Mouse (Mus musculus): ENCODE measurements at regions not wholly inside any gene's neighbourhood (a gene's known extent, or its start where the extent isn't known, plus 50 kb on each side); places are given as distances from the start of the nearest gene placed in this dataset.

- WGBS, result 57% methylated on average over 3 of the region's 3 CpGs
Observed at GRCm38 (mm10) chr6:101949681-101950080, 572.0 kb upstream of the Pdzrn3 start.

GRCm38 (mm10) chr6:101948950-101949349 is 571.3 kb upstream of the Pdzrn3 start:
- no peak overlapping the region for H3K9ac ChIP-seq (ENCODE audit: low read depth, low read length)
- no peak overlapping the region for H3K27ac ChIP-seq (ENCODE audit: low read depth, low read length)
- no peak for ATAC-seq
- no peak overlapping the region for H3K4me2 ChIP-seq (replicated peaks; ENCODE audit: low read depth)
- no peak for TF ChIP-seq CTCF (IDR thresholded peaks at IDR 0.05; ENCODE audit: low read depth)
- H3K4me1 ChIP-seq (replicated peaks; ENCODE audit: control insufficient read depth, insufficient read depth, low read length), result no peaks in the 10 kb centered on the region
- no peaks in the 10 kb centered on the region for H3K9me3 ChIP-seq (ENCODE audit: control insufficient read depth)
- H3K4me3 ChIP-seq (ENCODE audit: low read depth, low read length), result no peak overlapping the region
- H3K36me3 ChIP-seq (ENCODE audit: control insufficient read depth, insufficient read depth), result no peaks in the 10 kb centered on the region
- no peaks in the 10 kb centered on the region for H3K27me3 ChIP-seq (replicated peaks; ENCODE audit: control insufficient read depth, insufficient read depth, low read length)
- WGBS, result 82% methylated on average over 2 of the region's 2 CpGs

More at GRCm38 (mm10) chr6:101949681-101950080, 572.0 kb upstream of the Pdzrn3 start:
- no peak for TF ChIP-seq CTCF (IDR thresholded peaks at IDR 0.05; ENCODE audit: low read depth)
- no peak overlapping the region for H3K27ac ChIP-seq (ENCODE audit: low read depth, low read length)
- H3K4me2 ChIP-seq (replicated peaks; ENCODE audit: low read depth), result no peak overlapping the region
- no peaks in the 10 kb centered on the region for H3K4me1 ChIP-seq (replicated peaks; ENCODE audit: control insufficient read depth, insufficient read depth, low read length)
- no peaks in the 10 kb centered on the region for H3K27me3 ChIP-seq (replicated peaks; ENCODE audit: control insufficient read depth, insufficient read depth, low read length)
- ATAC-seq, result no peak
- no peak overlapping the region for H3K4me3 ChIP-seq (ENCODE audit: low read depth, low read length)
- no peak overlapping the region for H3K9ac ChIP-seq (ENCODE audit: low read depth, low read length)
- H3K36me3 ChIP-seq (ENCODE audit: control insufficient read depth, insufficient read depth), result no peaks in the 10 kb centered on the region
- no peaks in the 10 kb centered on the region for H3K9me3 ChIP-seq (ENCODE audit: control insufficient read depth)

GRCm38 (mm10) chr6:101940266-101940866 is 562.7 kb upstream of the Pdzrn3 start:
- ATAC-seq, result no peak
- Histone ChIP-seq H3K9me3 (ENCODE audit: control insufficient read depth) (no peaks in the 10 kb centered on the region), H3K9ac (ENCODE audit: low read depth, low read length) (no peak overlapping the region), H3K27me3 (replicated peaks; ENCODE audit: control insufficient read depth, insufficient read depth, low read length) (no peaks in the 10 kb centered on the region), H3K27ac (ENCODE audit: low read depth, low read length) (no peak overlapping the region), H3K4me1 (replicated peaks; ENCODE audit: control insufficient read depth, insufficient read depth, low read length) (no peaks in the 10 kb centered on the region), H3K4me3 (ENCODE audit: low read depth, low read length) (no peak overlapping the region), H3K4me2 (replicated peaks; ENCODE audit: low read depth) (no peak overlapping the region), H3K36me3 (ENCODE audit: control insufficient read depth, insufficient read depth) (no peaks in the 10 kb centered on the region)
- no peak for TF ChIP-seq CTCF (IDR thresholded peaks at IDR 0.05; ENCODE audit: low read depth)
- 65% methylated on average over 3 of the region's 3 CpGs for WGBS

GRCm38 (mm10) chr6:101938393-101938985 is 560.8 kb upstream of the Pdzrn3 start:
- WGBS, result 80% methylated on average over 4 of the region's 4 CpGs
- no peak for TF ChIP-seq CTCF (IDR thresholded peaks at IDR 0.05; ENCODE audit: low read depth)
- H3K36me3 ChIP-seq (ENCODE audit: control insufficient read depth, insufficient read depth), result no peaks in the 10 kb centered on the region
- H3K9me3 ChIP-seq (ENCODE audit: control insufficient read depth), result no peaks in the 10 kb centered on the region
- no peak overlapping the region for H3K4me3 ChIP-seq (ENCODE audit: low read depth, low read length)
- H3K9ac ChIP-seq (ENCODE audit: low read depth, low read length), result no peak overlapping the region
- H3K4me2 ChIP-seq (replicated peaks; ENCODE audit: low read depth), result no peak overlapping the region
- no peaks in the 10 kb centered on the region for H3K4me1 ChIP-seq (replicated peaks; ENCODE audit: control insufficient read depth, insufficient read depth, low read length)
- no peaks in the 10 kb centered on the region for H3K27me3 ChIP-seq (replicated peaks; ENCODE audit: control insufficient read depth, insufficient read depth, low read length)
- ATAC-seq, result no peak
- H3K27ac ChIP-seq (ENCODE audit: low read depth, low read length), result no peak overlapping the region

- no peaks in the 10 kb centered on the region for H3K27me3 ChIP-seq (replicated peaks; ENCODE audit: control insufficient read depth, insufficient read depth, low read length)
- H3K9me3 ChIP-seq (ENCODE audit: control insufficient read depth), result no peaks in the 10 kb centered on the region
- WGBS, result 82% methylated on average over 12 of the region's 12 CpGs
- no peak overlapping the region for H3K4me3 ChIP-seq (ENCODE audit: low read depth, low read length)
- no peak overlapping the region for H3K4me2 ChIP-seq (replicated peaks; ENCODE audit: low read depth)
- no peaks in the 10 kb centered on the region for H3K4me1 ChIP-seq (replicated peaks; ENCODE audit: control insufficient read depth, insufficient read depth, low read length)
- no peaks in the 10 kb centered on the region for H3K36me3 ChIP-seq (ENCODE audit: control insufficient read depth, insufficient read depth)
- H3K27ac ChIP-seq (ENCODE audit: low read depth, low read length), result no peak overlapping the region
- no peak for ATAC-seq
- no peak for TF ChIP-seq CTCF (IDR thresholded peaks at IDR 0.05; ENCODE audit: low read depth)
- no peak overlapping the region for H3K9ac ChIP-seq (ENCODE audit: low read depth, low read length)
Observed at GRCm38 (mm10) chr6:101937467-101938392, 560.0 kb upstream of the Pdzrn3 start.

- ATAC-seq, result no peak
- Histone ChIP-seq H3K9ac (ENCODE audit: low read depth, low read length) (no peak overlapping the region), H3K36me3 (ENCODE audit: control insufficient read depth, insufficient read depth) (no peaks in the 10 kb centered on the region), H3K4me3 (ENCODE audit: low read depth, low read length) (no peak overlapping the region), H3K4me1 (replicated peaks; ENCODE audit: control insufficient read depth, insufficient read depth, low read length) (no peaks in the 10 kb centered on the region), H3K4me2 (replicated peaks; ENCODE audit: low read depth) (no peak overlapping the region), H3K9me3 (ENCODE audit: control insufficient read depth) (no peaks in the 10 kb centered on the region), H3K27ac (ENCODE audit: low read depth, low read length) (no peak overlapping the region), H3K27me3 (replicated peaks; ENCODE audit: control insufficient read depth, insufficient read depth, low read length) (no peaks in the 10 kb centered on the region)
- 93% methylated on average over 5 of the region's 5 CpGs for WGBS
- TF ChIP-seq CTCF (IDR thresholded peaks at IDR 0.05; ENCODE audit: low read depth), result no peak
Observed at GRCm38 (mm10) chr6:101931768-101932167, 554.1 kb upstream of the Pdzrn3 start.

Data from intestine, postnatal 0 days (tissue).